Mouse (Mus musculus) bone marrow, adult 2 months (tissue): ENCODE measurements around the gene Hnrnpk. TPM values are rescaled to one million over a fixed set of nuclear protein-coding genes. Genes with fewer than 3 reads are reported as not detected.
"Not testable (repeated sequence)": the region's sequence is repeated elsewhere in the genome, so short reads cannot be mapped to it uniquely, and the experiment has no call there.

Experiments used
- H3K27ac ChIP-seq: fragments of 200-500 bp; 2 replicates; pipeline ENCODE4 v1.5.1; 2012; ENCODE audit warnings: low read depth, mild to moderate bottlenecking, control low read depth, inconsistent platforms, low read length; ENCODE audit not compliant: control insufficient read depth, poor library complexity, insufficient read depth
- H3K4me1 ChIP-seq: fragments of 200-500 bp; 2 replicates; pipeline ENCODE4 v1.6.1; 2011; ENCODE audit warnings: low read length; ENCODE audit not compliant: control insufficient read depth, insufficient read depth
- H3K4me3 ChIP-seq: fragments of 200-500 bp; replicated peaks from 2 replicates; pipeline ENCODE3; 2011; ENCODE audit warnings: mild to moderate bottlenecking, low read depth, low read length, control low read depth; ENCODE audit not compliant: control insufficient read depth
- CTCF ChIP-seq: fragments of 200-500 bp; IDR thresholded peaks from 2 replicates; pipeline ENCODE4 v1.5.1; 2011; ENCODE audit warnings: low read length, control low read depth; ENCODE audit not compliant: control insufficient read depth, insufficient read depth
- POLR2A ChIP-seq: fragments of 200-500 bp; IDR thresholded peaks from 2 replicates; pipeline ENCODE4 v1.6.1; 2011; ENCODE audit warnings: low read depth, mild to moderate bottlenecking, control low read depth, low read length, borderline replicate concordance; ENCODE audit not compliant: control insufficient read depth
- WGBS: fragments of 180-500 bp; shearing (Covaris S2); methylation state at CpG from one replicate; pipeline ENCODE4 v1.1.7; 2018; 5-methylcytosine and 5-hydroxymethylcytosine counted together
- polyA plus RNA-seq: library from polyadenylated mRNA; stranded (reverse); fragments of >200 nt; gene quantifications from 2 replicates; pipeline ENCODE4 v1.2.4, GENCODE M21; 2011; ENCODE audit warnings: low replicate concordance; ENCODE audit not compliant: missing spikeins, insufficient read depth, insufficient read length

Hnrnpk gene
- 457 and 544 TPM in 2 replicates for polyA plus RNA-seq

- 5% methylated on average over 17 of the region's 17 CpGs for WGBS
- Histone ChIP-seq H3K27ac (peak within 1 kb of the TSS; percentile 99), H3K4me3 (peak within 1 kb of the TSS; percentile 92)
- not testable (repeated sequence) for H3K4me1 ChIP-seq
Measured at GRCm38 (mm10) chr13:58403243-58403642, at the start of gene Hnrnpk. Hnrnpk (minus strand) TSS chr13:58403343.

GRCm38 (mm10) chr13:58452246-58452645, 49.1 kb upstream of the Hnrnpk start:
- no peak overlapping the region for H3K27ac ChIP-seq
- TF ChIP-seq CTCF (no peak), POLR2A (no peak)
- H3K4me3 ChIP-seq, result no peak overlapping the region
- H3K4me1 ChIP-seq, result no peaks in the 10 kb centered on the region; the same call in 1 of the 2 replicates
- WGBS, result 54% methylated on average over 4 of the region's 4 CpGs

- TF ChIP-seq POLR2A, result no peak
- 83% methylated on average over 22 of the region's 22 CpGs for WGBS
- Histone ChIP-seq H3K27ac (no peak overlapping the region), H3K4me1 (no peaks in the 10 kb centered on the region; the same call in 1 of the 2 replicates), H3K4me3 (no peak overlapping the region)
Measured at GRCm38 (mm10) chr13:58450459-58451182, 47.5 kb upstream of the Hnrnpk start.

GRCm38 (mm10) chr13:58446541-58446940, 43.4 kb upstream of the Hnrnpk start:
- TF ChIP-seq POLR2A, result no peak
- no peak for TF ChIP-seq CTCF
- H3K4me1 ChIP-seq, result peaks cover 3% of the 10 kb centered on the region; the same call in 1 of the 2 replicates
- H3K4me3 ChIP-seq, result no peak overlapping the region
- H3K27ac ChIP-seq, result no peak overlapping the region
- 44% methylated on average over 2 of the region's 2 CpGs for WGBS

GRCm38 (mm10) chr13:58443787-58444186, 40.6 kb upstream of the Hnrnpk start:
- H3K4me3 ChIP-seq, result no peak overlapping the region
- TF ChIP-seq POLR2A (no peak), CTCF (no peak)
- H3K27ac ChIP-seq, result no peak overlapping the region
- 1% methylated on average over 7 of the region's 7 CpGs for WGBS
- peaks cover 3% of the 10 kb centered on the region; the same call in 1 of the 2 replicates for H3K4me1 ChIP-seq

GRCm38 (mm10) chr13:58443326-58443725, 40.2 kb upstream of the Hnrnpk start:
- H3K27ac ChIP-seq, result no peak overlapping the region
- WGBS, result 45% methylated on average over 4 of the region's 4 CpGs
- H3K4me1 ChIP-seq, result peaks cover 3% of the 10 kb centered on the region; the same call in 1 of the 2 replicates
- no peak overlapping the region for H3K4me3 ChIP-seq
- TF ChIP-seq POLR2A, result no peak
- no peak for TF ChIP-seq CTCF

- Histone ChIP-seq H3K4me1 (peaks cover 3% of the 10 kb centered on the region; the same call in 1 of the 2 replicates), H3K4me3 (no peak overlapping the region), H3K27ac (no peak overlapping the region)
- no peak for TF ChIP-seq CTCF
- TF ChIP-seq POLR2A, result no peak
- 57% methylated on average over 2 of the region's 2 CpGs for WGBS
Measured at GRCm38 (mm10) chr13:58439716-58440115, 36.6 kb upstream of the Hnrnpk start.

- TF ChIP-seq CTCF (no peak), POLR2A (no peak)
- H3K4me1 ChIP-seq, result no peaks in the 10 kb centered on the region; the same call in 1 of the 2 replicates
- H3K4me3 ChIP-seq, result no peak overlapping the region
- no peak overlapping the region for H3K27ac ChIP-seq
- 68% methylated on average over 10 of the region's 10 CpGs for WGBS
Measured at GRCm38 (mm10) chr13:58423061-58423660, 20.0 kb upstream of the Hnrnpk start.
